Mouse (Mus musculus) erythroblast, embryonic 14.5 days (primary cell): ENCODE measurements around the gene Ankrd28. TPM values are rescaled to one million over a fixed set of nuclear protein-coding genes. Genes with fewer than 3 reads are reported as not detected.
A peak's percentile ranks its signal among the peaks of the same experiment; 100 is the strongest.

Source experiments
- H3K27me3 ChIP-seq: 2 replicates; pipeline ENCODE4 v1.6.1; 2012; ENCODE audit warnings: inconsistent platforms; ENCODE audit not compliant: control insufficient read depth
- H3K36me3 ChIP-seq: 2 replicates; pipeline ENCODE4 v1.6.1; 2012; ENCODE audit warnings: mild to moderate bottlenecking, inconsistent platforms; ENCODE audit not compliant: control insufficient read depth
- H3K4me1 ChIP-seq: 2 replicates; pipeline ENCODE4 v1.6.1; 2012; ENCODE audit warnings: inconsistent platforms; ENCODE audit not compliant: control insufficient read depth
- H3K4me3 ChIP-seq: replicated peaks from 2 replicates; pipeline ENCODE3; 2012; ENCODE audit warnings: moderate library complexity, mild to moderate bottlenecking, inconsistent platforms
- H3K9me3 ChIP-seq: 2 replicates; pipeline ENCODE4 v1.6.1; 2012; ENCODE audit warnings: low read length, inconsistent platforms, mixed read lengths; ENCODE audit not compliant: control insufficient read depth
- GATA1 ChIP-seq: IDR thresholded peaks from 2 replicates; pipeline ENCODE4 v1.6.1; 2012; ENCODE audit warnings: low read length, inconsistent platforms, mixed read lengths
- TAL1 ChIP-seq: IDR thresholded peaks from 3 replicates; pipeline ENCODE4 v1.6.1; 2012; ENCODE audit warnings: low read length, inconsistent platforms, mixed read lengths
- polyA plus RNA-seq: library from polyadenylated mRNA; stranded (reverse); fragments of >175 nt; gene quantifications from 2 replicates; pipeline ENCODE4 v1.2.3, GENCODE M21; 2012

Ankrd28 gene
- polyA plus RNA-seq, 1 experiment: 0.02 TPM

GRCm38 (mm10) chr14:31661671-31662554, 168.5 kb downstream of the Ankrd28 start:
- peaks cover 6% of the 10 kb centered on the region for H3K36me3 ChIP-seq
- H3K4me1 ChIP-seq: peaks cover 42% of the 10 kb centered on the region
- 0 out of 2 replicates have a peak, but pooled peaks cover 2% of the 10 kb centered on the region for H3K9me3 ChIP-seq
- no peak for TF ChIP-seq TAL1
- TF ChIP-seq GATA1: no peak
- H3K4me3 ChIP-seq: peak overlapping the region; percentile 54
- H3K27me3 ChIP-seq: peaks cover 16% of the 10 kb centered on the region

GRCm38 (mm10) chr14:31660312-31661093, 169.9 kb downstream of the Ankrd28 start:
- peaks cover 45% of the 10 kb centered on the region for H3K4me1 ChIP-seq

GRCm38 (mm10) chr14:31659501-31660181, 170.8 kb downstream of the Ankrd28 start:
- Histone ChIP-seq H3K27me3 (peaks cover 16% of the 10 kb centered on the region), H3K36me3 (peaks cover 3% of the 10 kb centered on the region; the same call in 1 of the 2 replicates), H3K4me3 (no peak overlapping the region), H3K4me1 (peaks cover 46% of the 10 kb centered on the region), H3K9me3 (no peaks in the 10 kb centered on the region)
- TF ChIP-seq GATA1 (no peak), TAL1 (no peak)

More at GRCm38 (mm10) chr14:31660312-31661093, 169.9 kb downstream of the Ankrd28 start:
- Histone ChIP-seq H3K27me3 (peaks cover 16% of the 10 kb centered on the region), H3K9me3 (no peaks in the 10 kb centered on the region), H3K36me3 (peaks cover 3% of the 10 kb centered on the region; the same call in 1 of the 2 replicates), H3K4me3 (no peak overlapping the region)
- TF ChIP-seq GATA1: no peak
- no peak for TF ChIP-seq TAL1

- Histone ChIP-seq H3K4me1 (peaks cover 49% of the 10 kb centered on the region), H3K27me3 (peaks cover 16% of the 10 kb centered on the region), H3K4me3 (no peak overlapping the region), H3K36me3 (no peaks in the 10 kb centered on the region), H3K9me3 (no peaks in the 10 kb centered on the region; the same call in 1 of the 2 replicates)
- no peak for TF ChIP-seq GATA1
- no peak for TF ChIP-seq TAL1
Observed at GRCm38 (mm10) chr14:31658126-31658680, 172.2 kb downstream of the Ankrd28 start.

DNA sequence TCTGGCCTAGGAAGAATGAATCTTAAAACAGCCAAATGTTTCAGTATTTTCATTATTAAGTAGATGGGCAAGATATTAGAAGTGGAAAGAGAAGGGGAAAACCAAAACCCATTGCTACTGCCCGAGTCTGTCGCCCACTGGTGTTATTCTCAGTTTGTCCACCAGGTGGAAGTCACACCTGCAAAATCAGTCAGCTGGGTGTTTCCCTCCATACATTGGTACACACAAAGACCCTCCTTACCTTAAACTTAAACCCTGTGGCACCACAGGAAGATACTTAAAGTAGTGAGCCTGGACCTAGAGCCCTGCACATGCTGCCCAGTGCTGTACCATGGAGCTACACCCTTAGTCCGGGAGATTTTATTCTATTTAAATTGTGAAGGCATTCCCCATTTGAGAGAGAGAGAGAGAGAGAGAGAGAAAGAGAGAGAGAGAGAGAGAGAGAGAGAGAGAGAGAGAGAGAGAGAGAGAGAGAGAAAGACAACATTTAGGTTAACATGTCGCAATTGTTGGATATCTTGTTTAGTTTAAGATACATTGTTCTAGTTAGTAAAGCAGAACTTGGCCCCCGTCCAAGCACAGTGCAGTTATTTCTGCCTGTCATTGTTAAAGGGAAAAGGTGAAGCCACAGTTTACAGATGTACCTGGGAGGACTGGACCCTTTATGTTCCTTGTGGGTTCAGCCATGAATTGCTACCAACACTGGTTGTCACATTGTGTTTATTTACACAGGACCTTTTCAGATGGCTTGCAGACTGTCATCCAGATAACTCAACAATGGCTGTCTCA, 173.4 kb downstream of the Ankrd28 start:
- Histone ChIP-seq H3K9me3 (no peaks in the 10 kb centered on the region; the same call in 1 of the 2 replicates), H3K36me3 (peaks cover 3% of the 10 kb centered on the region; the same call in 1 of the 2 replicates), H3K27me3 (peaks cover 7% of the 10 kb centered on the region), H3K4me1 (peaks cover 50% of the 10 kb centered on the region), H3K4me3 (no peak overlapping the region)
- no peak for TF ChIP-seq TAL1
- no peak for TF ChIP-seq GATA1

DNA sequence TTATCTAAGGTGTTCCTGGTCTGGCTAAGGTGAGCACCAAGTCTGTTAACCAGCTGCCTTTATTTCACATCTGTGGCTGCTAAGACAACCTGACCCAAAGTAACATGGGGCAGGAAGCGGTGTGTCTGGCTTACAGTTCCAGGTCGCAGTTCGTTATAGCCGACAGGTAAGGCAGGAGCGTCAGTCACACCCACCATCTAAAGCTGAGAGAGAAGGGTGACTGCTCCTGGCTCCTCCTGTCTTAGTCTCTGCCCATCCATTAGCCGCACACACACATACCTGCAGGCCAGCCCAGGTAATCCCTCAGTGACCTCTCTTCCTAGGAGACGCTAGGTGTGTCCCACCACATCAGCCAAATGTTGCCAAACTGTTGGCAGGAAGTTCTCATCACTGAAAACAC, 174.1 kb downstream of the Ankrd28 start:
- TF ChIP-seq GATA1 (no peak), TAL1 (no peak)
- Histone ChIP-seq H3K4me1 (peaks cover 44% of the 10 kb centered on the region), H3K36me3 (peaks cover 3% of the 10 kb centered on the region; the same call in 1 of the 2 replicates), H3K27me3 (peaks cover under 1% of the 10 kb centered on the region; the same call in 1 of the 2 replicates), H3K4me3 (no peak overlapping the region), H3K9me3 (no peaks in the 10 kb centered on the region; the same call in 1 of the 2 replicates)

GRCm38 (mm10) chr14:31655406-31655805, 175.0 kb downstream of the Ankrd28 start:
- Histone ChIP-seq H3K36me3 (peaks cover 3% of the 10 kb centered on the region; the same call in 1 of the 2 replicates), H3K27me3 (no peaks in the 10 kb centered on the region), H3K4me3 (no peak overlapping the region), H3K4me1 (peaks cover 45% of the 10 kb centered on the region), H3K9me3 (peaks cover 4% of the 10 kb centered on the region)
- no peak for TF ChIP-seq GATA1
- no peak for TF ChIP-seq TAL1
